In the genomic region with DNA sequence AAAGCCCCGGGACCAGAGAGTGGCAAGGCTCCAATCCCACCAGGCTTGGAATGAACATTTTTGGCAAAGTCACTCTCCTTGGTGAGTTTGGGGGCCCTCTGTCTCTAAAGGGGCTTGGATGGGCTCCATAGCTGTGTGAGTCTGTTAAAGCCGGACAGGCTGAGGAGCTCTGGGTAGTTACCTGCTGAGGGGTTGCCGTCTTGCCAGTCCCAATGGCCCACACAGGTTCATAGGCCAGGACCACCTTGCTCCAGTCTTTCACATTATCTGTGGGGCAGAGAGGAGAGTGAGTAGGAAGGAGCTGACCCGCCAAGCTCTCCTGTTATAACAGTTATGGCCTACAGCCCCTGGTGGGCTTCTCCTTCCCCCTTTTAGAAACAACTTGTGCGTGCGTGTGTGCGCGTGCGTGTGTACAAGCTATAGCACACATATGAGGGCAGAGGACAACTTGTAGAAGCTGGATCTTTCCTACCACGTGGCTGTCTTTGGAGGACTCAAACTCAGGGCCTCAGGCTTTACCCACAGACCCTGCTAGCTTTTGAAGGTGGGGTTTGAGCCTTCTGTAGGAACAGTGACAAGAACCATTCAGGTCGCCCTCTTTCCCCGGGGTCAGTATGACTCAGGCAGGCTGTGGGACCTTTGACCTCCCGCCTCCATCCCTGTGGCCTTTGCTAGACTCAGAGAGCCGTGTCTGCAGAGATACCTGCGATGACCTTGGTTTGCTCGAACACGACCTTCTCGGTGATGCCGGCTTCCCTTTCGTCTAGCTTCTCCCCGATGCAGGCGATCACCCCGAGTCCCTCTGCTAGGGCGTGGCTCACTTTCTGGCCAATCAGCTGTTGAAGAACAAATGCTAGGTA, we compare ENCODE assay signal across 8 mouse cellular contexts. TPM values are rescaled to one million over a fixed set of nuclear protein-coding genes. Genes with fewer than 3 reads are reported as not detected.
DNase-seq lines count a peak whose midpoint lies in the region; ATAC-seq lines count a peak whose summit lies in the region.

No protein-coding gene starts in this region.

- H3K4me2 ChIP-seq in hindbrain, embryonic 16.5 days (ENCODE audit: low read length) = peak overlapping the region; percentile 91
- peak overlapping the region; percentile 88 for H3K4me2 ChIP-seq in midbrain, embryonic 13.5 days (replicated peaks)

- peak overlapping the region; percentile 98 for H3K27ac ChIP-seq in embryonic facial prominence, embryonic 10.5 days (replicated peaks)
- no peak overlapping the region for H3K27ac ChIP-seq in hindbrain, embryonic 16.5 days (ENCODE audit: low read depth, low read length)
- no peak overlapping the region for H3K27ac ChIP-seq in midbrain, embryonic 13.5 days

- H3K4me3 ChIP-seq in embryonic facial prominence, embryonic 10.5 days = peak overlapping the region; percentile 92
- no peak overlapping the region for H3K4me3 ChIP-seq in hindbrain, embryonic 16.5 days (ENCODE audit: low read length)
- H3K4me3 ChIP-seq in midbrain, embryonic 13.5 days (replicated peaks) = peak overlapping the region; percentile 63

- no peaks in the 10 kb centered on the region for H3K9me3 ChIP-seq in embryonic facial prominence, embryonic 10.5 days
- no peaks in the 10 kb centered on the region for H3K9me3 ChIP-seq in hindbrain, embryonic 16.5 days (ENCODE audit: control insufficient read depth, low read length)
- no peaks in the 10 kb centered on the region for H3K9me3 ChIP-seq in midbrain, embryonic 13.5 days

- H3K4me1 ChIP-seq in embryonic facial prominence, embryonic 10.5 days = peaks cover 65% of the 10 kb centered on the region
- H3K4me1 ChIP-seq in hindbrain, embryonic 16.5 days (ENCODE audit: control insufficient read depth, insufficient read depth, low read depth, low read length) = peaks cover 26% of the 10 kb centered on the region
- peaks cover 56% of the 10 kb centered on the region for H3K4me1 ChIP-seq in midbrain, embryonic 13.5 days (replicated peaks)

- DNase-seq in kidney, adult 18-20 months = peak; percentile 29
- DNase-seq in kidney, adult 11 months = no peak
- no peak for DNase-seq in embryonic facial prominence, embryonic 10.5 days (ENCODE audit: low spot score)
- no peak for DNase-seq in right cerebral cortex, postnatal 36 days (ENCODE audit: low spot score in 2 of 2)
- DNase-seq in right cerebral cortex, adult 18-20 months = no peak
- no peak for DNase-seq in T-cell, adult 2 months (ENCODE audit: low spot score)

- H3K27me3 ChIP-seq in embryonic facial prominence, embryonic 10.5 days (replicated peaks; ENCODE audit: low read depth, poor library complexity, severe bottlenecking) = no peaks in the 10 kb centered on the region
- H3K27me3 ChIP-seq in hindbrain, embryonic 16.5 days (replicated peaks; ENCODE audit: control insufficient read depth, insufficient read depth, low read length) = no peaks in the 10 kb centered on the region
- no peaks in the 10 kb centered on the region for H3K27me3 ChIP-seq in midbrain, embryonic 13.5 days

- 0 out of 2 replicates have a peak overlapping the region, but pooled peaks have one; percentile 39 for H3K9ac ChIP-seq in hindbrain, embryonic 16.5 days (ENCODE audit: low read depth, low read length)
- H3K9ac ChIP-seq in midbrain, embryonic 13.5 days (replicated peaks) = peak overlapping the region; percentile 80; the same call in 1 of the 2 replicates

- 85% methylated on average over 24 of the region's 24 CpGs for WGBS in embryonic facial prominence, embryonic 10.5 days
- WGBS in hindbrain, embryonic 16.5 days = 81% methylated on average over 24 of the region's 24 CpGs
- 87% methylated on average over 24 of the region's 24 CpGs for WGBS in midbrain, embryonic 13.5 days

- ATAC-seq in hindbrain, embryonic 16.5 days = no peak
- no peak for ATAC-seq in midbrain, embryonic 13.5 days

- peaks cover 56% of the 10 kb centered on the region for H3K36me3 ChIP-seq in embryonic facial prominence, embryonic 10.5 days (replicated peaks)
- peaks cover 13% of the 10 kb centered on the region for H3K36me3 ChIP-seq in hindbrain, embryonic 16.5 days (ENCODE audit: control insufficient read depth, insufficient read depth, low read length)
- peaks cover 36% of the 10 kb centered on the region for H3K36me3 ChIP-seq in midbrain, embryonic 13.5 days

RNA-seq across cellular contexts. Expression of gene Tpi1, which starts 2.2 kb away (rescaled TPM):
- polyA plus RNA-seq in embryonic facial prominence, embryonic 10.5 days (2016; fragmentation: Nextera tagmentation; extraction: Ambion mirVana) = 829 and 899 TPM in 2 replicates
- 544 and 601 TPM in 2 replicates for polyA plus RNA-seq in hindbrain, embryonic 16.5 days (2015; fragmentation: Nextera tagmentation; extraction: Ambion mirVana)
- 329 and 343 TPM in 2 replicates for polyA plus RNA-seq in midbrain, embryonic 13.5 days (2015; fragmentation: Nextera tagmentation; extraction: Ambion mirVana)

RNA-seq across cellular contexts. Expression of gene Spsb2, which starts 3.5 kb away (rescaled TPM):
- polyA plus RNA-seq in embryonic facial prominence, embryonic 10.5 days (2016; fragmentation: Nextera tagmentation; extraction: Ambion mirVana) = 7.1 and 8.3 TPM in 2 replicates
- 9.2 and 10.3 TPM in 2 replicates for polyA plus RNA-seq in hindbrain, embryonic 16.5 days (2015; fragmentation: Nextera tagmentation; extraction: Ambion mirVana)
- 7.7 and 8.2 TPM in 2 replicates for polyA plus RNA-seq in midbrain, embryonic 13.5 days (2015; fragmentation: Nextera tagmentation; extraction: Ambion mirVana)

RNA-seq across cellular contexts. Expression of gene Usp5, which starts 17.4 kb away (rescaled TPM):
- polyA plus RNA-seq in embryonic facial prominence, embryonic 10.5 days (2016; fragmentation: Nextera tagmentation; extraction: Ambion mirVana) = 191 and 212 TPM in 2 replicates
- 220 and 232 TPM in 2 replicates for polyA plus RNA-seq in hindbrain, embryonic 16.5 days (2015; fragmentation: Nextera tagmentation; extraction: Ambion mirVana)
- polyA plus RNA-seq in midbrain, embryonic 13.5 days (2015; fragmentation: Nextera tagmentation; extraction: Ambion mirVana) = 202 and 204 TPM in 2 replicates

RNA-seq across cellular contexts. Expression of gene Cdca3, which starts 17.4 kb away (rescaled TPM):
- polyA plus RNA-seq in embryonic facial prominence, embryonic 10.5 days (2016; fragmentation: Nextera tagmentation; extraction: Ambion mirVana) = 225 and 238 TPM in 2 replicates
- 34.2 and 38.5 TPM in 2 replicates for polyA plus RNA-seq in hindbrain, embryonic 16.5 days (2015; fragmentation: Nextera tagmentation; extraction: Ambion mirVana)
- 82.7 and 89.5 TPM in 2 replicates for polyA plus RNA-seq in midbrain, embryonic 13.5 days (2015; fragmentation: Nextera tagmentation; extraction: Ambion mirVana)

RNA-seq across cellular contexts. Expression of gene Gnb3, which starts 28.1 kb away (rescaled TPM):
- 0.60 and 0.97 TPM in 2 replicates for polyA plus RNA-seq in embryonic facial prominence, embryonic 10.5 days (2016; fragmentation: Nextera tagmentation; extraction: Ambion mirVana)
- 1.0 and 1.1 TPM in 2 replicates for polyA plus RNA-seq in hindbrain, embryonic 16.5 days (2015; fragmentation: Nextera tagmentation; extraction: Ambion mirVana)
- 5.1 and 7.5 TPM in 2 replicates for polyA plus RNA-seq in midbrain, embryonic 13.5 days (2015; fragmentation: Nextera tagmentation; extraction: Ambion mirVana)
